Mouse (Mus musculus): ENCODE measurements at regions not wholly inside any gene's neighbourhood (a gene's known extent, or its start where the extent isn't known, plus 50 kb on each side); places are given as distances from the start of the nearest gene placed in this dataset.

DNA sequence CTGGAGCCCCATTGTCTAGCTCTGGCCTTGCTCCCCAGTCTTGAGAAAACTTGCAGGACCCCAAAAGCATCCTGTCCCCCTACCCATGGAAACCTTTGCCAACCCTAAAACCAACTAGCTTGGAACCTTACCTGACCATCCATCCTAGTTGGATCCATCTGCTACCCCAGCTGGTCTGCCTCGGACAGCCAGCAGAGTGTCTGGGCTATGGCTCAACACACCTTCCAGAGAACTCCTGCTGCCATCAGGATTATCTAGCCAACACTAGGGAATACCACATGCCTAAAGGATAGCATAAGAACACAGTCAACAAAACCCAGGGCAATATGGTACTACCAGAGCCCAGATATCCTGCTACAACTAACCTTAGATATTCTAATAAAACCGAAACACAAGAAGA is 227.9 kb upstream of the Api5 start:
- H3K4me1 ChIP-seq = no peaks in the 10 kb centered on the region
- no peaks in the 10 kb centered on the region for H3K36me3 ChIP-seq
- no peak overlapping the region for H3K4me3 ChIP-seq
- H3K27me3 ChIP-seq = no peaks in the 10 kb centered on the region
- H3K9ac ChIP-seq (replicated peaks) = no peak overlapping the region
- no peaks in the 10 kb centered on the region for H3K9me3 ChIP-seq
- no peak for ATAC-seq (replicated peaks)
- no peak overlapping the region for H3K27ac ChIP-seq (replicated peaks)
- WGBS = 91% methylated on average over 2 of the region's 2 CpGs
- no peak overlapping the region for H3K4me2 ChIP-seq (replicated peaks)

DNA sequence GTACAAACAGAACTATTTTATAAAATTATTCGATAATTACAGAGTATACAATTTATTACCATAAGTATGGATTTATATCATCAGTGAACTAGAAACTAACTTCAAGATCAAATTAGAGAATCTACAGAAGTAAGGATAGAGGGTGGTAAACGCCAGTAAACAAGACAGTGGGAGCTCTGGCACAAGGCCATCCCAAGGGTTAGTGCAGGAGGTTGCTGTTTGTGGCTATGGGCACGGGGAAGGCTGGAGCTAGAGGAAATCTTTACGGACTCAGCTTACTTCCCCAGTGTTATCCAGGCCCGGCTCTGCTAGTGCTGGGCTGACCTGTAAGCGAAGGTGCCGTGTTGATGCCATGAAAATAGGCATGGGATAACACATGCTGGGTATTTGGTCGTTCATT is 220.5 kb upstream of the Api5 start:
- H3K4me2 ChIP-seq (replicated peaks) = no peak overlapping the region
- WGBS = 81% methylated on average over 8 of the region's 8 CpGs

More for the DNA sequence above, 220.5 kb upstream of the Api5 start:
- no peak overlapping the region for H3K4me3 ChIP-seq
- no peak for ATAC-seq (replicated peaks)
- no peaks in the 10 kb centered on the region for H3K4me1 ChIP-seq
- H3K9me3 ChIP-seq = no peaks in the 10 kb centered on the region
- no peaks in the 10 kb centered on the region for H3K27me3 ChIP-seq
- no peaks in the 10 kb centered on the region for H3K36me3 ChIP-seq
- H3K27ac ChIP-seq (replicated peaks) = no peak overlapping the region
- no peak overlapping the region for H3K9ac ChIP-seq (replicated peaks)
